Mouse (Mus musculus) neural tube, embryonic 12.5 days (tissue): Measurements from ENCODE around the gene Dnajc2. TPM values are rescaled to one million over a fixed set of nuclear protein-coding genes. Genes with fewer than 3 reads are reported as not detected.
"Not testable (repeated sequence)": the region's sequence is repeated elsewhere in the genome, so short reads cannot be mapped to it uniquely, and the experiment has no call there.

Source experiments
- ATAC-seq: fragments of 200-750 bp; cut with Nextera tagmentation; 2 replicates; pipeline ENCODE4 v1.8.0; 2017; ENCODE audit warnings: low read depth, mild to moderate bottlenecking, moderate TSS enrichment, moderate library complexity; ENCODE audit not compliant: low FRiP score
- H3K27ac ChIP-seq: fragments of 300-500 bp; sonication (generic); 2 replicates; pipeline ENCODE4 v1.5.1; 2016
- H3K27me3 ChIP-seq: fragments of 300-500 bp; sonication (generic); replicated peaks from 2 replicates; pipeline ENCODE4 v1.6.1; 2016; ENCODE audit warnings: mild to moderate bottlenecking
- H3K36me3 ChIP-seq: fragments of 300-500 bp; sonication (generic); 2 replicates; pipeline ENCODE4 v1.6.1; 2016; ENCODE audit warnings: mild to moderate bottlenecking
- H3K4me1 ChIP-seq: fragments of 300-500 bp; sonication (generic); 2 replicates; pipeline ENCODE4 v1.6.1; 2016
- H3K4me2 ChIP-seq: fragments of 300-500 bp; sonication (generic); replicated peaks from 2 replicates; pipeline ENCODE4 v1.6.1; 2016; ENCODE audit warnings: mild to moderate bottlenecking
- H3K4me3 ChIP-seq: fragments of 300-500 bp; sonication (generic); 2 replicates; pipeline ENCODE4 v1.5.1; 2016
- H3K9ac ChIP-seq: fragments of 300-500 bp; sonication (generic); 2 replicates; pipeline ENCODE4 v1.6.1; 2016; ENCODE audit warnings: mild to moderate bottlenecking
- H3K9me3 ChIP-seq: fragments of 300-500 bp; sonication (generic); 2 replicates; pipeline ENCODE4 v1.6.1; 2016; ENCODE audit warnings: mild to moderate bottlenecking
- WGBS: fragments of 180-500 bp; shearing (Covaris S2); methylation state at CpG from one replicate; pipeline ENCODE4 v1.1.7; 2016; 5-methylcytosine and 5-hydroxymethylcytosine counted together
- polyA plus RNA-seq: library from polyadenylated mRNA; unstranded; fragments of >200 nt; fragmentation: Nextera tagmentation; extraction: Ambion mirVana; gene quantifications from 2 replicates; pipeline ENCODE4 v1.2.1, GENCODE M21; 2016

Gene Dnajc2
- polyA plus RNA-seq, 1 experiment from 2014 or later, result 83.2 TPM

GRCm38 (mm10) chr5:21718546-21718945 is 66.5 kb downstream of the Dnajc2 start:
- Histone ChIP-seq H3K4me1 (no peaks in the 10 kb centered on the region), H3K27me3 (no peaks in the 10 kb centered on the region), H3K36me3 (no peaks in the 10 kb centered on the region), H3K9ac (no peak overlapping the region), H3K9me3 (no peaks in the 10 kb centered on the region; the same call in 1 of the 2 replicates), H3K27ac (no peak overlapping the region), H3K4me3 (no peak overlapping the region), H3K4me2 (no peak overlapping the region)
- 64% methylated on average over 5 of the region's 5 CpGs for WGBS
- ATAC-seq, result no peak

DNA sequence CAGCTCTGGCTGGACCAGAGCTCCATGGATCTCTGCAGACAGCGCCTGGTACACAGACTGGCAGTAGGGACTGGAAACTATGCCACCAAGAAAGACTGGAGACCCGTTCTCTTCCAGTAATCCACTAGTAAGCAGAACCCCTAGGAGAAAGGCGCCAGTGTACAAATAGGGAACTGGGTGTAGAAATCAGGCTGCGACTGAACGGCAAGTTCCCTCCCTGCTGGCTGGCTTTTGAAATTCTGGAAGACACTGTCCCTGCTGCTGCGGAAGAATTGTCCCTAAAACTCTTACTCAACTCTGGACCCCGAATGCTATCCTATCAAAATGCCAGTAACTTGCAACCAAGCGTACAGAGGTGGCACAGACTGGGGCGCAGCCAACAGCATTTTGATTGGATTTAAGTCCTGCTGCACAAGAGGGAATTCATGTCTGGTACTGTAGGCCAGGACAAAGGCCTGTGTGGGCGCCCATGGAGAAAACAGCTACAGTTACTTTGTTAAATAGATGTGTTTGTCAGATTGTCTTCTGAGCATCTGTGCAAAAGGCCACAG is 67.8 kb downstream of the Dnajc2 start:
- 89% methylated on average over 10 of the region's 10 CpGs for WGBS
- Histone ChIP-seq H3K27ac (no peak overlapping the region), H3K4me2 (no peak overlapping the region), H3K36me3 (no peaks in the 10 kb centered on the region), H3K9me3 (no peaks in the 10 kb centered on the region; the same call in 1 of the 2 replicates), H3K27me3 (no peaks in the 10 kb centered on the region), H3K9ac (no peak overlapping the region), H3K4me3 (no peak overlapping the region), H3K4me1 (no peaks in the 10 kb centered on the region)
- ATAC-seq, result no peak

- no peaks in the 10 kb centered on the region for H3K36me3 ChIP-seq
- H3K4me1 ChIP-seq, result no peaks in the 10 kb centered on the region
- WGBS, result 93% methylated on average over 4 of the region's 4 CpGs
- no peak overlapping the region for H3K27ac ChIP-seq
- no peak overlapping the region for H3K9ac ChIP-seq
- H3K4me2 ChIP-seq, result no peak overlapping the region
- H3K9me3 ChIP-seq, result no peaks in the 10 kb centered on the region; the same call in 1 of the 2 replicates
- ATAC-seq, result no peak
- H3K27me3 ChIP-seq, result no peaks in the 10 kb centered on the region
- H3K4me3 ChIP-seq, result no peak overlapping the region
Measured at GRCm38 (mm10) chr5:21714447-21714846, 70.6 kb downstream of the Dnajc2 start.

DNA sequence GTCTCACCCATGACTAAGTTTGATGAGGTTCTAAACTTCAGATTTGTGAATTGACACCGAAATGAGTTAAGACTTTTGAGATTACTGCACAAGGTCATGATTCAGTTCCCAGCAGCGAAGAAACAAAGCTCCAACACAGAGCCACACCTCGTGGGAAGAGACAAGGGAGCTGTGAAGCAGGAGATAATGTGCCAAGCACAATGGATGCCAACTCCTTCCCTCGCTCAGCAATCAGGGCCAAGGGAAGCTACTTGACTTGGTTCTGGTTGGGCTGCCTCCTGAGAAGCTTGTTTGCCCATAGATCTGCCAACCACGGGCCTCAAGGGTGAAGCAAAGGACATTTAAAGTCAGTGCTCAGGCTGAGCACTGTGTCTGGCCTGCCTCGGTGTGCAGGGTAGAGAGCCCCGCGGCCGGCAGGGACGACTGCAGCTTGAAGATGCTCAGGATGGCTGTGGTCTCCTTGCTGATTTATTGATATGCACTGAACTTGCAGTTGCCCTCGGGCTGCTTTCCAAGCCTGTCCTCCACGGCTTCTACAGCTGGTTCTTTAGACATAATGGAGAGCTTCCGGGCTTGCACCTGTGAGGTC is 72.8 kb downstream of the Dnajc2 start:
- no peaks in the 10 kb centered on the region for H3K27me3 ChIP-seq
- no peaks in the 10 kb centered on the region for H3K36me3 ChIP-seq
- H3K27ac ChIP-seq, result no peak overlapping the region
- H3K9ac ChIP-seq, result no peak overlapping the region
- peak; percentile 68; the same call in 1 of the 2 replicates for ATAC-seq
- H3K9me3 ChIP-seq, result no peaks in the 10 kb centered on the region; the same call in 1 of the 2 replicates
- H3K4me1 ChIP-seq, result no peaks in the 10 kb centered on the region
- no peak overlapping the region for H3K4me2 ChIP-seq
- no peak overlapping the region for H3K4me3 ChIP-seq
- WGBS, result 62% methylated on average over 13 of the region's 13 CpGs

GRCm38 (mm10) chr5:21708011-21708410 is 77.0 kb downstream of the Dnajc2 start:
- not testable (repeated sequence) for H3K27me3 ChIP-seq, H3K4me1 ChIP-seq, H3K4me2 ChIP-seq, H3K27ac ChIP-seq, H3K4me3 ChIP-seq, H3K9ac ChIP-seq, H3K36me3 ChIP-seq, H3K9me3 ChIP-seq, ATAC-seq
- 93% methylated on average over 8 of the region's 8 CpGs for WGBS

Other genes with a start within 250 kb of the Dnajc2 start
- gene Lrrc17, start 241.7 kb downstream of the Dnajc2 start, polyA plus RNA-seq, result 13.5 and 14.0 TPM in 2 replicates
- gene Fbxl13, start 139.6 kb downstream of the Dnajc2 start, polyA plus RNA-seq, result 0.22 and 0.39 TPM in 2 replicates
- gene Armc10, start 139.4 kb downstream of the Dnajc2 start, polyA plus RNA-seq, result 64.4 and 69.6 TPM in 2 replicates
- 5.4 and 5.5 TPM in 2 replicates for gene Napepld, start 83.9 kb downstream of the Dnajc2 start, polyA plus RNA-seq
- 82.7 and 83.2 TPM in 2 replicates for gene Pmpcb, start 48.1 kb downstream of the Dnajc2 start, polyA plus RNA-seq
- gene Psmc2, start within 50 bp of the Dnajc2 start, polyA plus RNA-seq, result 210 and 220 TPM in 2 replicates
- not detected in 2 replicates for gene Slc26a5, start 80.4 kb upstream of the Dnajc2 start, polyA plus RNA-seq